Mouse (Mus musculus) kidney, postnatal 25 days (tissue): ENCODE measurements around the gene Lrch3.
"Not testable (repeated sequence)": the region's sequence is repeated elsewhere in the genome, so short reads cannot be mapped to it uniquely, and the experiment has no call there.

ENCODE experiments used
- DNase-seq, 2 experiments: peaks; one replicate each; pipeline ENCODE4 v3.0.0; 2021; ENCODE audit warnings: mixed read lengths in 2 of 2

The Lrch3 gene

DNA sequence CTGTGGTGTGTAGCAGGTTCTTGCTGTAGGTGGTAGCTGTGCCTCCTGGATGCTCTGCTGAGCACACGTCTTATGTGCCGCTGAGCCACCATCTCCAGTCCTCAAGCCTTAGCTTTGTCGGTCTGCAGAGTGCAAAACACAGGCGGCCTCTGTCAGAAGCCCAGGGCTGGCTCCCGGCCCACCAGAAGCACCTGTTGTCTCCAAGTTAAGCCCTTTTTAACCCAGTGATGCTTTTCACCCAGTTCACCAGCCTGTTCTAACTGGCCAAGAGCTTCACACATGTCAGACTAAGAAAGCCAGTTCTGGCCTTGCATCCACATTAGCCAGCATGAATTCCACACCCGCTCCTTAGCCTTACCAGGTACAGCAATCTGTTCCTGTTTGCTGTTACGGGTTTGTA lies 93.0 kb downstream of the Lrch3 start:
- no peak for DNase-seq

DNA sequence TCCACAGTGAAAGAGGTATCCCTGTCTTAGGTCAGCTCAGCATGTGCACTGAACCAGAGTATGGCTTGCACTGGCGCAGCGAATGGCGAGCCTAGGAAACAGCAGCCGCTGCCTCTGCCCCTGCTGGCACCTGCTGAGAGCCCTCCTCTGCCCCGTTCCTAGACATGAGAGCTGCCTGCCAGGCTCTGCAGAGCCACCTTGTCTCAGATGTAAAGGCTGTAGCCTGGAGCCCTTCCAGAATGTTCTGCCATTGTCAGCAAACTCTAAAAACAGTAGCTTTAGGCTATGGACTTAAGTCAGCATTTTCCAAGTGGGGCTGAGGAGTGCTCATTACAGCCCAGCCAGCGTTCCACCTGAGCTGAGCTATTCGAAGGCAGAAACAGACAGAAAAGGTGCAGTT lies 93.5 kb downstream of the Lrch3 start:
- peak; percentile 62 to 78 for DNase-seq

DNA sequence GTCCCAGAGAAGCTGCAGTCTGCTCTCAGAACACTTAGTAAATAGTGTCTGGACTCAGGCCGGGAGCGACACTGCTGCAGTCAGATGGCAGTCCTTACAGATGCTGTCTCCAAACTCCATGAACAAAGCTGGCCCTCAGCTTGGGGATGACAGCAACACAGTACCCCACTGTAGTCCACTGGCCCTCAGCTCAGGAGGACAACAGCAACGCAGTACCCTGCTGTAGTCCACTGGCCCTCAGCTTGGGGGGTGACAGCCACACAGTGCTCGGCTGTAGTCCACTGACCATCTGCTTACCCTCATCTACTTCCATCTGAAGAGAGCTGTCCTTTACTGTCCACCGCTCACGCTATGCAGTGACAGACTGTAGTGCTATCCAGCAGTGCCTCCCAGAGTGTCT lies 96.3 kb downstream of the Lrch3 start:
- no peak for DNase-seq

DNA sequence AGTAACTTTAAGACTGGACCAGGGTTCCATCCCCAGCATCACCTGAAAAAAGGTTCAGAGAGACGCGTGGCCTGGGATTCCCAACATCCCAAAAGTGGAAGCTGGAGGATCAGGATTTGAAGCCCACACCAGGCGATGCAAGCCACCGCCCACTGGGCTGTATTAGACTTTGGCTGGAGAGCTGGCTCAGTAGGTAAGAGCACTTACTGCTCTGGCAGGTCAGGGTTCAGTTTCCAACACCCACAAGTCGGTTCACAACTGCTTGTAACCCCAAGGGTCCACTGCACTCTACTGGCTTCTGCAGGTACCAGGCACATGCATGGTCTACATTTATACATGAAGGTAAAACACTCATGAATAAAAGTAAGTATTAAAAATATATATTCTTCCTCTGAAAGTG lies 99.9 kb downstream of the Lrch3 start:
- peak; percentile 39 to 69 for DNase-seq

DNA sequence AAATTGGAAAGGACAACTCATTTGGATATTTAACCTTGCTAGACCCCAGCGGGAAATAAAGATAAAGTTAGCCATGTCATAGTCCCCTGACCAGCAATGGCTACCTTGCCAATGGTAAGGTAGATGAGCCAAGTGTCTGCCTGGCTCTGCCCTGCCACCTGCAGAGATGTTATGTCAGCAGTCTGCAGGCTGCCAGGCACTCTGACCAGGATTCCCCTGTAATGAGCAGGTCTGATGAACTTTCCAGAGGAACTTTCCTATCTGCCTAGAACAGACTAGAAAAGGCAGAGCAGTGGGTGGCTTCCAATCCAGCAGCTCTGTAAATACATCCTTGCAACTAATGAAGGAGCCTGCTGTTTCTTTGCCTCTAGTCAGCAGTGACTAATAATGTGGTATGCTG lies 101.0 kb downstream of the Lrch3 start:
- DNase-seq = peak; percentile 48 to 82

DNA sequence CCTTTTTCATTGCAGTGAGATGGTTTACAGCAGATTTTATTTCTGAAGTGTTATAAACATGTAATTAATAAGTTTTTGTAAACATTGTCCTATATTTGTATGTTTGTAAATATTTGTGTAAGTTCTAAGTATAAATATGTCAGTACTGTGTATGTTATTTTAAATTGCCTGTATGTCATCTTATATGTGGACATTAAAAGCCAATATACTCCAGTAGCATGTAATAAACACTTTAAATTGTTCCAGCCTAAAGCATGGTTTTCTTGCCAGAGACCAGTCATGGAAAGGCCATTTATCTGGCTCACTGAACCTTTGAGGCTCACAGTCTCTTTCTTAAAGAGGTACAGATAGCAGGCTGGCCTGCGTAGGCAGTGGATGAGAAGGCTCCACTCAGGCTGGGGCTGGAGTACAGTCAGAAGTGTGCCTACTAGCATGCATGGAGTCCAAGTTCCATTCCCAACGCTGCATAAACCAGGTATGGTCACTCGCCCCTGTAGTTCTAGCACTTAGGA lies 101.6 kb downstream of the Lrch3 start:
- DNase-seq = no peak

DNA sequence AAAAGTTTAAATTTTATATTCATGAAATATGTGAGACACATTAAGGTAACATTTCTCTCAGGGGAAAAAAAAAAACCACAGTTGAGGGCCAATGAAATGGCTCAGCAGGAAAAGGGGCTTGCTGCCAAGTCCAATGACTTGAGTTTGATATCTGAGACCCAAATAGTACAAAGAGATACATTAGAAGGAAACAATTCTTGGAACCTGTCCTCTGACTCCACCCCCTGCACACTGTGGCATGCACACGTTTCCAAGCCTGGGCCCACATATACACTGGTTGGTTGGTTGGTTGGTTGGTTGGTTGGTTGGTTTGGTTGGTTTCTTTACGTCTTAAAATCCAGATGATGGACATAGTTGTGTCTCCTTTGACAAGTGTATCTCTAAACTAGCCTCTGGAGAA lies 102.1 kb downstream of the Lrch3 start:
- DNase-seq = no peak

DNA sequence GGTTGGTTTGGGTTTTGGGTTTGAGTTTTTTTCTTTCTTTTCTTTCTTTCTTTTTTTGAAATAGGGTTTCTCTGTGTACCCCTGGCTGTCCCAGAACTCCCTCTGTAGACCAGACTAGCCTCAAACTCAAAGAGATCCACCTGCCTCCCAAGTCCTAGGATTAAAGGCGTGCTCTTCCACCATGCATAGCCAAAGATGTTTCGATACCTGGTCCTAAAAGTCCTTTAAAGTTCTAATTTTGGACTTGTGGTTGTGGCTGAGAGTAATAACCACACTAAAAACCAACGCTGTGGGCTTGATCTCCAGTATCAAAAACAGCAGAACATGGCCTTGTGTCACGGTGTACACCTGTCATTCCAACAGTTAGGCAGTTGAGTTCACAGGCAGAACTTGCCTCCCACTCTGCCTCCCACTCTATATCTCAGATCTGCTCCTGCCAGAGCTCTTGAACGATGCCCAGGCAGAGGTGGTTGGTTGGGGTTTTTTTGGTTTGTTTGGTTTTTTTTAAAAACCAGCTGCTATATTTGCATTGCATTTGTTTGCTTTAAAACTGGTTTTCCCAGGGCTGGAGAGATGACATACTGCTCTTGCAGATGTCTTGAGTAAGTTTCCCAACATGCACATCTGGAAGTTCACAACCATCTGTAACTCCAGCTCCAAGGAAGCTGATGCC lies 103.9 kb downstream of the Lrch3 start:
- DNase-seq = no peak

DNA sequence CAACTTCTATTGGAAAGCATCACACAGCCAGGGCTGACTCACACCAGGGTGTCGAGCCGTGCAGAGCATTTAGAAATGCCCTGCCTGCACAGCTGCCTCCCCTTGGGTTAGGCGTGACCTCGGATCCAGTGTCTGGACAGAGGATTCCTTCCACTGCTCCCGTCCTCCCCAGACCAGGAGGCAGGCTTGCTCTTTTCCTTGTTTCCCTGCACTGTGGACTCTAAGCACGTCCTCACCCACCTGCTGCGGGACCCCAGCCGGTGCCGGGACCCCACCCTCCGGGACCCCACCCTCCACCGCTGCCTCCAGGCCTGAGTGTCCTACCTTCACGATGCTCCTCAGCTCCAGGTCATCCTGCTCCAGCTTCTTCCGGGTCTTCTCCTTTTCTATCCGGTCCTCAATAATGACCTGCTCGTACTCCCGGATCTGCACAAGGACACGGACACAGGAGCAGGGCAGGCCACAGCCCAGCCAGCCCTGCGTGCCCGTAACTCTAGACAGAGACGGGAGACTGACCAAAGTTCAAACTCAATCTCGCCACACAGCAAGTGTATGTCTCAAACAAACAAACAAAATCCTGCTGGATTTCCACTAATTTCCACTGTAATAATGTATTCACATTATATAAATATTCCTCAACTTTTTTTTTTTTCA lies 105.3 kb downstream of the Lrch3 start:
- DNase-seq = peak; percentile 58 to 86

DNA sequence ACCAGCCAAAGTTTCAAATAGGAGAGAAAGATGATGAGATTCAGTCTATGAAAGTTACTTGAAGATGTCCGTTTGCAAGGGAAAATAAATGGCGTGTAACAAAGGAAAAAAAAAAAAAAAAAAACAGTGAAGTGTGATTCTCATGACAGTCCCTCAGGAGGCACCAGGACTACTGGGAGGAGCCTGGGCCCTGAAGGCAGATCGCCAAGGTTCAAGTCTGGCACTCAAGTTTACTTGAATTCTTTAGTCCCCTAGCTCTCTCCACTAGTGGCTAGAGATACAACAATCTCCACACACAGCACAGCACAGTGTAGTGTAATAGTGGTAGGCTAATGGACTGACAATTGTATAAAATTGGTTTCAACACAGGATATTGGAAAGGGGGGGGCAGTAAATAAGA lies 107.5 kb downstream of the Lrch3 start:
- DNase-seq = peak; percentile 46 to 62

DNA sequence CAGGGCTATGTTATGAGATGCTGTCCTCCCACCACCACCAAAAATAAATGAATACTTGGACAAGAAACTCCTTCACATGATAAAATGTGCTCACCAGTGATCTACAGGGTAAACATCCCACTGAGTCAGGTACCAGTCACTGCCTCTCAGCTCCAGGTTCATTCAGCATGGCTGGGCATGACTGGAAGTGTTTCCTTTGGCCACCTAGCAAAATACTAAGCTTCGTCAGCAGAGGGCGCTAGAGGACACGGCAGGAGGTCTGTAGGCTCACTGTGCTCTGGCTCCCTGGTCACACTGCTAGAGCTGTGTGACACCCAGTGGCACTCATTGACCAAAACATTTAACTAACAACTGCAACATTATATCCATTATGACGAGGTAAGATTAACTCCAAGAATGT lies 109.8 kb downstream of the Lrch3 start:
- peak; percentile 90 to 93 for DNase-seq

DNA sequence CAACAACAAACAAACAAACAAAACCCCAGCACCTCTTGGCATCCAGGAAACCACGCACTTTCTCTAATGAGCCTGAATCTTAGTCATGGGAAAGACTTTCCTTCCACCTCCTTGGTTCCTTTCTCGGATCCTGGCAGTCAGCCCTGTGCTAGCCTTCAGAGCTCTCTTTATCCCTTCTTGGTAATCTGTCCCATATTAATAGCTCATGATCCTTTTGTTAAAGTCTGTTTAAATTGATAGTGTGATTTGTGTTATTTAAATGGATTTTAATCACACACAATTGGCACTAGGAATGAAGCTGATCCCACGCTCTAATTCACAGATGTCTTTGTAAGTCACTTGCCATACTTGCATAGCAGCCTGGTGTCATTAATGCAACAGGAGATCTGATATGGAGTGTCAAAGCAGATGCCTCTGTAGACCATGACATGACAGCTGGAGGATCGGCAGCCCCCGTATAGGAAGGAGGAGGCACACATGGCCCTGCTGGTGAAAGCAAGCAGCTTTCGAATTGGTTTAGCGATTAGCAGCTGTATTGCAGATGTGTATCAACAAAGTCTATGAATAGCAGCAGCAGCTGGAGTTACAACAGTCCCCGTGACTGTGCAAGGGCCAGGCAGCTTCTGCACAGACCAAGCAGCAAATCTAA lies 110.7 kb downstream of the Lrch3 start:
- no peak for DNase-seq

DNA sequence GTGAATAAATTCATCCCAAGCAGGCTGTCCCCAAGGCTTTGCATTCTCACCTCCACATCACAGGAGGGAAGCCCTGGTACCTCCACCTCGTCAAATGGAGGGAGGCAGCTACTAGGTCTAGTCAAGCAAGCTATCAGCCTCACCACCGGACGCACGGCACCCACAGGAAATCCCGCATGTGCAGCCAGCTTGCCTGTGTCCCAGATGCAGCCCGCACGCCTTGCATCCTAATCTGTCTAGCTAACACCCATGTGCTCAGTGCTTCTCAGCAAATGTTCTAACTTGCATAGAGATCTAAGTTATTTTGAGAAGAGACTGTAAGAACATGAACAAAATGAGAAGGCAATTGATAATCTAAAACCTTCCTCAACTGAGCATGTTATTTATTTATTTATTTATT lies 112.5 kb downstream of the Lrch3 start:
- no peak for DNase-seq

DNA sequence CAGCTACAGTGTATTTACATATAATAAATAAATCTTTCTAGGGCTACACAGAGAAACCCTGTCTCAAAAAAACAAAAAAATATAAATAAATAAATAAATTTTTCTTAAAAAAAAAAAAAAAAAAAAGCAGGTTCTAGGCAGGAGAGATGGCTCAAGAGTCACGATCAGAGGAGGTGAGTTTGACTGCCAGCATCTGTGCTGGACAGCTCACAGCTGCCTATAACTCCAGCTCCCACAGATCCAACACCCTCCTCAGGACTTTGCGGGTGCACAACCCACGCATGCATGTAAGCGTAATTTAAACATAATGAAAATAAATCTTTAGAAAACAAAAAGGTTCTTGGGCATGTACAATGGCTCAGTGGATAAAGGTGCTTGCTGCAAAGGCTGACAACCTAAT lies 122.1 kb downstream of the Lrch3 start:
- no peak for DNase-seq

DNA sequence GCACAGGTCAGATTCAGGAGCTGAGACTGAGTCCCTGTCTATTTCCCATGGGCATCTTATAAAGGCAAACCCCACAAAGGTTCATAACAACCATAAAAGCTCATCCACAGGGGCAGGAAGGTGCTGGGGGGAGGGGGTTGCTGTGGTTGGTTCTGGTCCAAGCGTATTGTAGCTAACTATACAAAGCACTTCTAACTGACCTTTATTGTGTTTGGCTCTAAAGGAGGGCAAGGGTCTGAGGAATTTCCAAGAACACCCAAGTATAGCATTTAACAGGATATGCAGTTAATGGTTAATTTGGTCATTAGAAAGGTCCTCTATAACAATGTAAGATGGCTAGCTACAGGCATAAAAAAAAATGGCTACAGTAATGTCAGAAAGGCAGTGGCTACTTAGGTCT lies 128.8 kb downstream of the Lrch3 start:
- DNase-seq = no peak

DNA sequence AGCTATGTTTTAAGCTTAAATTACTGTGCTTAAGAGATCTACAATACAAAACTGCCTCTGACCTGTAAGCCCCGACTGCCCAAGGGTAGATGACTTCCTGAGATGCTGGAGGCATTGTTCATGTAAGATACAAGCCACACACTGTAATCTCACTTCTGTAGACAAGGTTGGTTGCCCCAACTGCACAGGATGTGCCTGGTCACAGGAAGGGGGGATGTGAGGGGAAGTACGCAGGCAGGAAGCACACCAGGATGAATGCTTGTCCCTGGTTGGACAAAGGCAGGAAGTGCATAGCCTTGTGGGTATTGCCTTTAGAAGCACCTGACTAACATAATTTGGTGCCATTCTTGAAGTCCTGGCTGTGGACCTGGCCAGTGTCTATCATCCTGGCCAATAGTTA lies 129.4 kb downstream of the Lrch3 start:
- DNase-seq = no peak

DNA sequence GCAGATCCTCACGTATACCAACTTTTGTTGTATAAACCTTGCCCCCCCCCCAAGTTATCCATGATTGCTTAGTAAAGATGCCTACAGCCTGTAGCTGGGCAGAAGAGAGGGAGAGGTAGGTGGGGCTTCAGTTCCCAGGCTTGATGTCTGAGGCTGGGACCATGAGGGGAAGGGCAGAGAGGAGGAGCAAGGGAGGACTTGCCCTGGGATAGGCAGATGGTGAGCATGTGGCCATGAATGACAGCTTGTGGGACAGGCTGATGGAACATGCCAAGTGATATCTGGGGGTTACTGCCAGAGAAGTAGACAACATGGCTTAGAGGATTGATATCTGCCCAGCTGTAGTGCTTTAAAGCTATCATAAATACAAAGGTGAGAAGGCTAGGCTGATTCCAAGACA lies 134.1 kb downstream of the Lrch3 start:
- no peak for DNase-seq

DNA sequence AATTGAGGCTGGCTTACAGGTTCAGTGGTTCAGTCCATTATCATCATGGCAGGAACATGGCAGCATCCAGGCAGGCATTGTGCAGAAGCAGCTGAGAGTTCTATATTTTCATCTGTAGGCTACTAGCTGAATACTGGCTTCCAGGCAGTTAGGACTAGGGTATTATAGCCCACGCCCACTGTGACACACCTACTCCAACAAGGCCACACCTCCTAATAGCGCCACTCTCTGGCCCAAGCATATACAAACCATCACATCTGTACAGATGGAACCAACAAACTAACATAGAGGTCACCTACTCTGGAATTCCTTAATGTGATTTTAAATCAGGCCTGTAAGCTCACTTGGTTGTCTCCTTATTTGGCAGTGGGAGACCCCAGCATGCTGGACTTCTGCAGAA lies 134.8 kb downstream of the Lrch3 start:
- no peak for DNase-seq

DNA sequence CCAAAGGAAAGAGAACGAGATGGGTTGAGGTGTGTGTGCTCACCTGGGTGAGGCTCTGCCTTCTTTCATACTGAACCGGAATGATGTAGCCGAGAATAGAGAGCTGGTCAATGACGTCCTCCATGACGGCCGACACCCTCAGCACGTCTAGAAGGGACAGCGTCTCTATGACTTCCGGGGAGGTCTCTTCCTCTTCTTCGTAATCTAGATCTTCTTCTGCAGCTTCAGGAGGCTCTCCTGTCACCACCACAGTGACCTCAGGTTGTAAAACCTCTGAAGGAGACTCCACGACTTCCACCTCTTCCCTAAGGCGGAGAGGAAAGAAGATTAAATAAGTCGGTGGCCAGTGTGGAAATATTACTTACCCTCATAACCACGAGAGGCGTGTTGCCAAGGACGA lies 135.9 kb downstream of the Lrch3 start:
- no peak for DNase-seq

DNA sequence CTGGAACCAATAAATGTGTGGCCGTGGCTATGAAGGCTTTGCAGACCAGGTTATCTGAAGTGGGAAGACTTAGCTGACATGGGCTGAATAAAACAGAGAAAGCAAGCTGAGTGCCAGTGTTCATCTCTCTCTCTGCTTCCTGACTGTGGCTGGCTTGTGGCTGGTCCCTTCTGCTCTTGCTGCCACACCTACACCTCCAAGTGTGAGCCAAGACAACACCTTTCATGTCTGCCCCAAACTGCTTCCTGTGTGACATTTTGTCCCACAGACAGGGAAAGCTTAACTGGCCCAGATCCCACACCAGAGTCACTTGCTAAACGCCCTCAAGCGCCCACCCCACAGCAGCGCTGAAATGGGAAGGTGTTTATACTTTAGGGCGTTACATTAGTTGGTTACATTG lies 139.2 kb downstream of the Lrch3 start:
- DNase-seq = no peak

DNA sequence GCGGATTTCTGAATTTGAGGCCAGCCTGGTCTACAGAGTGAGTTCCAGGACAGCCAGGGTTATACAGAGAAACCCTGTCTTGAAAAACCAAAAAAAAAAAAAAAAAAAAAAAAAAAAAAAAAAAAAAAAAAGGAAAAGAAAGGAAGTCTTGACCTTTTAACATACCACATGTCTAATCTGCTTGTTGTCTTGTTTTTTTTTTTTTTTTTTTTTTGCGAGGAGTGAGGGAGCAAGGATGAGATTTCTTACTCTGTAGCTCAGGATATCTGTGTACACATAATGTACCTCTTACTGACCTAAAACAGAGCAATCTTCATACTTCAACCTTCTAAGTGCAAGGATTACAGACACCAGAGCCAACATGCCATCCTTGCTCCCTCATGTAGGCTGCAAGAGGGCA lies 141.0 kb downstream of the Lrch3 start:
- DNase-seq = not testable (repeated sequence)

DNA sequence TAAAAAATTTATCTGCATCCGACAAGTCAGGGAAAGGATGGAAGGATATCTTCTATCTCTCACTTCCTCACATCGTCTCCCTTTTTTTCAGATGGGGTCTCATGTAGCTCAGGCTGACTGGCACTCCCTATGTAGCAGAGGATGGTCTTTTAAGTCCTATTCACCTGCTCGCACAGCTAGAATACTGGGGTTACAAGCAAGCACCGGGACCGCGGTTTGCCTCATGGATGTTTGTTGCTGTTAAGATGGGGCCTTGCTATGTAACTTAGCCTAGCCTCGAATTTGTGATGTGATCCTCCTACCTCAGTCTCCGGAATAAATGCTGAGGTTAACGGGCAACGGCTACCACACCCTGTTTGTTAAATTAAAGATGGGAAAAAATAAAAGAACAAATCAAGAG lies 141.8 kb downstream of the Lrch3 start:
- no peak for DNase-seq

DNA sequence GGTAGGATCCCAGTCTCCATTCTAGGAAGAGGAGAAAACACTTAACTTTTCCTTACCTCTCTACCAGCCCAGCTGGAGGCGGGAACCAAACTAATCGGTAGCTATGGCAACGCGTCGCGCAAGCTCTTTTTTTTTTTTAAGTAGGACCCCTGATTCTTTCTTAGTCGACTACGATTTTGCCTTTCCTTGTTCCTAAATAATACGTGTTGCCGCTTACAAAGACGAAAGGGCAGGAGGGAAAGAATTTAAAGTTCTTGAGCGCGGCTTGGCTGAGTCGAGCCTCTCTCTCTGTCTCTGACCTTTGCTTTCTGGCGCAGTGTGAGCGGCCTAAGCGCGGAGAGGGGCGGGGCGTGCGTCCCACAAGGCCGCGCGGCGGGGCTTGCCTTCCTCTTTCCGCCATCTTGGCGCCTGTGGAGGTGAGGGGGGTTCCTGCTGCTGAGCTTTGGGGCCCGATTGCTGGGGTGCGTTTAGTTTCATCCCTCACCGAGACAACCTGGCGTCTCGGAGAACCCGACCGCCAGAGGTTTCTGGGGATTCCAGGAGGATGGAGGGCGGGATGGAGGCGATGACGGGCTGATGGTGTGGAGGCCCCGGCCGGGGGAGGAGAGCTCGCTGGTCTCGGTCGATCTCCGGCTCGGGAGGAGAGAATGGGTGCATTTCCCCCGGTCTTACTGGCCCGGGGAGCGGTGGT lies 142.3 kb downstream of the Lrch3 start, which contains the start of the genes Iqcg and Rpl35a:
Gene Iqcg, minus strand, starts transcription at position 124 of the 691 bp plus-strand sequence.
Gene Rpl35a, plus strand, starts transcription at position 359 of the 691 bp plus-strand sequence.
- DNase-seq = peak; percentile 92 to 94
